Mouse (Mus musculus) megakaryocyte-erythroid progenitor cell, adult 5-6 weeks (primary cell): ENCODE measurements around the gene Smu1. TPM values are rescaled to one million over a fixed set of nuclear protein-coding genes. Genes with fewer than 3 reads are reported as not detected.

Experiments used
- total RNA-seq, 2 experiments: library from RNA; stranded (forward) in 1 of 2; stranded (reverse) in 1 of 2; fragments of 200-1000, 215-1000 nt in 1 of 2; fragments of >200 nt in 1 of 2; fragmentation: Nextera tagmentation in 1 of 2; gene quantifications; 2 replicates each; pipeline ENCODE4 v1.2.3; 2014 to 2017

The Smu1 gene
- total RNA-seq, 2 experiments from 2014 or later = 94.5 to 145 TPM

Other genes starting within 250 kb of the Smu1 start
- gene Aptx, start 54.7 kb downstream of the Smu1 start, total RNA-seq (2014; fragmentation: Nextera tagmentation) = 9.3 and 15.6 TPM in 2 replicates
- 14.5 and 16.2 TPM in 2 replicates for gene Aptx, start 54.7 kb downstream of the Smu1 start, total RNA-seq (2017)
- gene Dnaja1, start 35.8 kb downstream of the Smu1 start, total RNA-seq (2014; fragmentation: Nextera tagmentation) = 141 and 157 TPM in 2 replicates
- gene Dnaja1, start 35.8 kb downstream of the Smu1 start, total RNA-seq (2017) = 570 and 579 TPM in 2 replicates
- 30.8 and 35.1 TPM in 2 replicates for gene B4galt1, start 96.1 kb upstream of the Smu1 start, total RNA-seq (2014; fragmentation: Nextera tagmentation)
- gene B4galt1, start 96.1 kb upstream of the Smu1 start, total RNA-seq (2017) = 14.4 and 20.5 TPM in 2 replicates
- not detected in 2 replicates for gene Spink4, start 162.1 kb upstream of the Smu1 start, total RNA-seq (2014; fragmentation: Nextera tagmentation)
- not detected in 2 replicates for gene Spink4, start 162.1 kb upstream of the Smu1 start, total RNA-seq (2017)
- 224 and 246 TPM in 2 replicates for gene Bag1, start 190.4 kb upstream of the Smu1 start, total RNA-seq (2014; fragmentation: Nextera tagmentation)
- gene Bag1, start 190.4 kb upstream of the Smu1 start, total RNA-seq (2017) = 650 and 683 TPM in 2 replicates
- gene Chmp5, start 190.5 kb upstream of the Smu1 start, total RNA-seq (2014; fragmentation: Nextera tagmentation) = 24.2 and 31.7 TPM in 2 replicates
- gene Chmp5, start 190.5 kb upstream of the Smu1 start, total RNA-seq (2017) = 74.8 and 110 TPM in 2 replicates
- gene Nfx1, start 213.0 kb upstream of the Smu1 start, total RNA-seq (2014; fragmentation: Nextera tagmentation) = 75.8 and 103 TPM in 2 replicates
- gene Nfx1, start 213.0 kb upstream of the Smu1 start, total RNA-seq (2017) = 74.3 and 77.6 TPM in 2 replicates